Mouse (Mus musculus): Measurements from ENCODE around the gene Prmt7.
A peak's percentile ranks its signal among the peaks of the same experiment; 100 is the strongest.

Gene Prmt7

GRCm38 (mm10) chr8:106210821-106211345 lies at the start of gene Prmt7, which contains the start of gene Slc7a6os:
Gene Prmt7, plus strand, starts transcription at chr8:106210936.
Gene Slc7a6os, minus strand, starts transcription at chr8:106210935.
- Histone ChIP-seq H3K36me3 (ENCODE audit: control insufficient read depth, insufficient read depth, low read length, poor library complexity, severe bottlenecking) (no peaks in the 10 kb centered on the region), H3K27me3 (ENCODE audit: control insufficient read depth, insufficient read depth, low read length, poor library complexity, severe bottlenecking) (no peaks in the 10 kb centered on the region)
- DNase-seq (ENCODE audit: low read depth, low spot score) = peak; percentile 93

GRCm38 (mm10) chr8:106163251-106163650 lies 47.5 kb upstream of the Prmt7 start:
- no peak for DNase-seq (ENCODE audit: low read depth, low spot score)
- peaks cover 8% of the 10 kb centered on the region; the same call in 1 of the 2 replicates for H3K36me3 ChIP-seq (ENCODE audit: control insufficient read depth, insufficient read depth, low read length, poor library complexity, severe bottlenecking)
- H3K27me3 ChIP-seq (ENCODE audit: control insufficient read depth, insufficient read depth, low read length, poor library complexity, severe bottlenecking) = no peaks in the 10 kb centered on the region

- peak; percentile 83 for DNase-seq (ENCODE audit: low read depth, low spot score)
- no peaks in the 10 kb centered on the region for H3K27me3 ChIP-seq (ENCODE audit: control insufficient read depth, insufficient read depth, low read length, poor library complexity, severe bottlenecking)
These were observed 45.3 kb upstream of the Prmt7 start for GRCm38 (mm10) chr8:106165460-106165859.

GRCm38 (mm10) chr8:106168356-106169016 lies 42.2 kb upstream of the Prmt7 start, which contains the start of gene Slc7a6:
Gene Slc7a6, plus strand, starts transcription at chr8:106168857.
- Histone ChIP-seq H3K27me3 (ENCODE audit: control insufficient read depth, insufficient read depth, low read length, poor library complexity, severe bottlenecking) (no peaks in the 10 kb centered on the region), H3K36me3 (ENCODE audit: control insufficient read depth, insufficient read depth, low read length, poor library complexity, severe bottlenecking) (peaks cover 3% of the 10 kb centered on the region; the same call in 1 of the 2 replicates)
- DNase-seq (ENCODE audit: low read depth, low spot score) = peak; percentile 91

More at GRCm38 (mm10) chr8:106165460-106165859, 45.3 kb upstream of the Prmt7 start:
- peaks cover 8% of the 10 kb centered on the region; the same call in 1 of the 2 replicates for H3K36me3 ChIP-seq (ENCODE audit: control insufficient read depth, insufficient read depth, low read length, poor library complexity, severe bottlenecking)

- Histone ChIP-seq H3K27me3 (ENCODE audit: control insufficient read depth, insufficient read depth, low read length, poor library complexity, severe bottlenecking) (no peaks in the 10 kb centered on the region), H3K36me3 (ENCODE audit: control insufficient read depth, insufficient read depth, low read length, poor library complexity, severe bottlenecking) (no peaks in the 10 kb centered on the region)
- peak; percentile 57 for DNase-seq (ENCODE audit: low read depth, low spot score)
These were observed 41.5 kb upstream of the Prmt7 start for GRCm38 (mm10) chr8:106169017-106169933.

GRCm38 (mm10) chr8:106169934-106170480 lies 40.7 kb upstream of the Prmt7 start:
- H3K36me3 ChIP-seq (ENCODE audit: control insufficient read depth, insufficient read depth, low read length, poor library complexity, severe bottlenecking) = no peaks in the 10 kb centered on the region
- DNase-seq (ENCODE audit: low read depth, low spot score) = no peak
- no peaks in the 10 kb centered on the region for H3K27me3 ChIP-seq (ENCODE audit: control insufficient read depth, insufficient read depth, low read length, poor library complexity, severe bottlenecking)

GRCm38 (mm10) chr8:106173566-106173965 lies 37.2 kb upstream of the Prmt7 start:
- H3K36me3 ChIP-seq (ENCODE audit: control insufficient read depth, insufficient read depth, low read length, poor library complexity, severe bottlenecking) = no peaks in the 10 kb centered on the region
- no peak for DNase-seq (ENCODE audit: low read depth, low spot score)
- no peaks in the 10 kb centered on the region for H3K27me3 ChIP-seq (ENCODE audit: control insufficient read depth, insufficient read depth, low read length, poor library complexity, severe bottlenecking)

- DNase-seq (ENCODE audit: low read depth, low spot score) = no peak
- no peaks in the 10 kb centered on the region for H3K36me3 ChIP-seq (ENCODE audit: control insufficient read depth, insufficient read depth, low read length, poor library complexity, severe bottlenecking)
- H3K27me3 ChIP-seq (ENCODE audit: control insufficient read depth, insufficient read depth, low read length, poor library complexity, severe bottlenecking) = no peaks in the 10 kb centered on the region
These were observed 33.8 kb upstream of the Prmt7 start for GRCm38 (mm10) chr8:106176891-106177290.

GRCm38 (mm10) chr8:106177594-106177993 lies 33.1 kb upstream of the Prmt7 start:
- DNase-seq (ENCODE audit: low read depth, low spot score) = no peak
- H3K27me3 ChIP-seq (ENCODE audit: control insufficient read depth, insufficient read depth, low read length, poor library complexity, severe bottlenecking) = no peaks in the 10 kb centered on the region
- no peaks in the 10 kb centered on the region for H3K36me3 ChIP-seq (ENCODE audit: control insufficient read depth, insufficient read depth, low read length, poor library complexity, severe bottlenecking)

GRCm38 (mm10) chr8:106178428-106178827 lies 32.3 kb upstream of the Prmt7 start:
- H3K27me3 ChIP-seq (ENCODE audit: control insufficient read depth, insufficient read depth, low read length, poor library complexity, severe bottlenecking) = no peaks in the 10 kb centered on the region
- DNase-seq (ENCODE audit: low read depth, low spot score) = no peak

GRCm38 (mm10) chr8:106185628-106186270 lies 25.0 kb upstream of the Prmt7 start:
- H3K27me3 ChIP-seq (ENCODE audit: control insufficient read depth, insufficient read depth, low read length, poor library complexity, severe bottlenecking) = no peaks in the 10 kb centered on the region
- H3K36me3 ChIP-seq (ENCODE audit: control insufficient read depth, insufficient read depth, low read length, poor library complexity, severe bottlenecking) = no peaks in the 10 kb centered on the region
- DNase-seq (ENCODE audit: low read depth, low spot score) = no peak

More at GRCm38 (mm10) chr8:106178428-106178827, 32.3 kb upstream of the Prmt7 start:
- H3K36me3 ChIP-seq (ENCODE audit: control insufficient read depth, insufficient read depth, low read length, poor library complexity, severe bottlenecking) = no peaks in the 10 kb centered on the region

GRCm38 (mm10) chr8:106186394-106186793 lies 24.3 kb upstream of the Prmt7 start:
- no peaks in the 10 kb centered on the region for H3K27me3 ChIP-seq (ENCODE audit: control insufficient read depth, insufficient read depth, low read length, poor library complexity, severe bottlenecking)
- DNase-seq (ENCODE audit: low read depth, low spot score) = no peak
- H3K36me3 ChIP-seq (ENCODE audit: control insufficient read depth, insufficient read depth, low read length, poor library complexity, severe bottlenecking) = no peaks in the 10 kb centered on the region

- no peaks in the 10 kb centered on the region for H3K27me3 ChIP-seq (ENCODE audit: control insufficient read depth, insufficient read depth, low read length, poor library complexity, severe bottlenecking)
- no peaks in the 10 kb centered on the region for H3K36me3 ChIP-seq (ENCODE audit: control insufficient read depth, insufficient read depth, low read length, poor library complexity, severe bottlenecking)
- no peak for DNase-seq (ENCODE audit: low read depth, low spot score)
These were observed 21.6 kb upstream of the Prmt7 start for GRCm38 (mm10) chr8:106189162-106189561.

GRCm38 (mm10) chr8:106191639-106192038 lies 19.1 kb upstream of the Prmt7 start:
- Histone ChIP-seq H3K36me3 (ENCODE audit: control insufficient read depth, insufficient read depth, low read length, poor library complexity, severe bottlenecking) (peaks cover 2% of the 10 kb centered on the region), H3K27me3 (ENCODE audit: control insufficient read depth, insufficient read depth, low read length, poor library complexity, severe bottlenecking) (no peaks in the 10 kb centered on the region)
- DNase-seq (ENCODE audit: low read depth, low spot score) = no peak

Measured in splenic B cell, adult 2 months (primary cell).